Mouse (Mus musculus) lung, postnatal 0 days (tissue): ENCODE results near the gene Ssbp3.

Experiments
- CTCF ChIP-seq: IDR thresholded peaks from 2 replicates; pipeline ENCODE4 v1.5.1; 2016; ENCODE audit warnings: antibody characterized with exemption, mild to moderate bottlenecking
- EP300 ChIP-seq: IDR thresholded peaks from 2 replicates; pipeline ENCODE4 v1.6.1; 2016; ENCODE audit warnings: antibody characterized with exemption, mild to moderate bottlenecking, control low read depth

- TF ChIP-seq CTCF (no peak), EP300 (no peak)
Observed at GRCm38 (mm10) chr4:107002517-107003165, 92.1 kb downstream of the Ssbp3 start.
